Mouse (Mus musculus) left cerebral cortex, postnatal 25 days (tissue): ENCODE measurements at regions not wholly inside any gene's neighbourhood (a gene's known extent, or its start where the extent isn't known, plus 50 kb on each side); places are given as distances from the start of the nearest gene placed in this dataset.

ENCODE experiments used
- DNase-seq, 2 experiments: peaks; one replicate each; pipeline ENCODE4 v3.0.0; 2022; ENCODE audit warnings: low spot score in 2 of 2, mixed read lengths in 1 of 2
- intact Hi-C: fragments of 180-260 bp; cut with DNase I; formaldehyde crosslinking; loops from one replicate; pipeline ENCODE4 v1.15.1; 2025

DNA sequence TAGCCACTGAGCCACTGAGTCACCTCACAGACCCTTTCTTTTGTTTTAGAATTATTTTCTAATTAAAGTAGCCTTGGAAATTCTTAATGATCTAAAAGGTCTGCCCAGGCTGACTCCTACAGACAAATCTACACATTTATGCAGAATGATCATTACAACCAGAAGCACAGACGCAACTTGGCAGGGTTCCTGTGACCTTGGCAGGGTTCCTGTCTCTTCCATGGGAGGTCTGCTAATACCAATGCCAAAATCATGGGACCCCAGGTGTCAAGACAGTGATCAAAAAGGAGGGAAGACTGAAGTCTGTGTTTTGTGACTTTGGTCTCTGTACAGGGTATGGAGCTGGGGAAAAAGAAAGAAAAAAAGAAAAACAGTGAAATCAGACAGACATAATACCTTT is 168.7 kb upstream of the Veph1 start:
- no peak for DNase-seq
- intact Hi-C loops = no loop called here

DNA sequence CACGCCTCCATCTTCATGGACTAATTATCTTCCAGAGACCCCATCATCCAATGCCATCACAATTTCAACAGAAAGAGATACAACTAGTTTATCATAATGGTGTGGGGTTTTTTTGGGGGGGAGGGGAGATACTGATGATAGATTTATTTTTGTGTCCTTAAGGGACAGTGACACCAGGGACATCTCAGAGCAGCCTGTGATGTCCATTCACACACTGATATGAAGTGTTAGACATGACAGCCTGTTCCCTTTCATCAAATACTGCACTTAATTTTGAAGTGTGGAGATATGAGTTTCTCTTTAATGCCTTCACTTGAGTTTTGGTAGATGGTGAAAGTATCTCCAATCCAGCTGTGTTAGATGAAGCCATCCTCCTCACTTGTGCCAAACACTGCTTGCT is 165.7 kb upstream of the Veph1 start:
- no peak for DNase-seq
- intact Hi-C loops = no loop called here

DNA sequence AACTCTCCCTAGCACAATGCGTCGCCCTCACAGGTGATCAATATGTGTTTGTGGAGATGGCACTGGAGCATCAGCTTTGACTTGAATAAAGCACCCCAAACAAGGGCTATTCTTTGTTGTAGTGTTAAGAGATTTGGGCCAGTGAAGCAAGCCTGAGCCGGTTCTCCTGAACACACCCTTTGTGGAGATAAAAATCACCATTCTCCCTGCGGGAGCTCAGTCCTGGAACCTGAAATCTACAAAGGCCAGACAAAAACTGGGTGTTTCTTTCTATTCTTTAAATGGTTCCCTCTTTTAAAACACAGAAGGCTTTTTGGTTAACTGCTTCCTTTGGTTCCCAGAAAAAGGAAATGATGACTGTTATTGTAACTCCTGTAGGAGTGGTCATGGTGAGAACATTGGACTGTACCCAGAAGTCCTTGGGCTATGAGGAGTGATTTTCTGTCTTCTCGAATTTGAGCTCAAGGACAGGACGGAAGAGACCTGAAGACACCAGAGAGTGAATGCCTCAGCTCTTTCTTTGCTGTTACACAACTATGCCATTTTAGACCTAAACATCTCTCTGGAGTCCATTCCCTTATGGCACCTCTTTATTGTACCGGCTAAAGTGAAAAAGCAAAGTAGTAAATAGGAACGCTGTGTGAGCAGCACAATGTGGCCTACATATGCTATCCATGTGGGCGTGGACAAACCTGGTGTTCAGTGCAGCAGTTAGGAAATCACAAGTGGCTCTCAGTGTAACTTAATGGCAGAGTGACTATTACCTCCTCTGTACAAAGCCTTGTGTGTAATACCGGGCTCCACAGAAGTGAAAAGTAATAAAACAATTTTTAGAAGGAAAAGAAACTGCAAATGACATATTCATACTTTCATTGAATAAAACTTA is 149.9 kb upstream of the Veph1 start:
- intact Hi-C loops = no loop called here

DNA sequence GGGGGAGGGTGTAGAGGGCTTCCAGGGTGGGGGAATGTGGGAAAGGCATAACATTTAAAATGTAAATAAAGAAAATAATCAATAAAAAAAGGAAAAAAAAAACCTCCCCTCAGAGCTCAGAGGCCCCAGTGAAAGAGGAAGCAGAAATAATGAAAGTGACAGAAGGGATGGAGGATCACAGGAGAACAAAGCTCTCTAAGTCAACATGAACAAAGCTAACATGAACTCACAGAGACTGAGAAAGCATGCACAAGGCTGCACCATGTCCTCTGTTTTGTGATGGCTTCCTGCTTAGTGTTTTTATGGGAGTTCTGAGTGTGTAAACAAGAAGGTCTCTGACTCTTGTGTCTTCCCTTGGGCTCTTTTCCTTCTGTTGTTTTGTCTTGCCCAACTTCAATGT is 136.6 kb upstream of the Veph1 start:
- intact Hi-C loops = no loop called here
- DNase-seq = no peak

More for the DNA sequence above, 149.9 kb upstream of the Veph1 start:
- peak in 1 of 2 experiments; percentile 35 for DNase-seq

DNA sequence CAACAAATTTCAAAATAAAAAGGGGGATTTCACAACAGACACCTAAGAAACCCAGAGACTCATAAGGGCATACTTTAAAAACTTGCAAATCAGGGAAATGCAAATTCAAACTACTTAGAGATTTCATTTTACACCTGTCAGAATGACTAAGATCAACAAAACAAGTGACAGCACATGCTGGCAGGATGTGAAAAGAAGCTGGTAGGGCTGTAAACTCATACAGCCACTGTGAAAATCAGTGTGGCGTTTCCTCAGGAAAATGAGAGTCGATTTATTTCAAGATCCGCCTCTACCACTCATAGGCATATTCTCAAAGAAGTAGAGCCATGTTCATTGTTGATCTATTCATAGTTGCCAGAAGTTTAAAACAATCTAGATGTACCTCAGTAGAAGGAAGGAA is 133.6 kb upstream of the Veph1 start:
- intact Hi-C loops = no loop called here
- DNase-seq = no peak

DNA sequence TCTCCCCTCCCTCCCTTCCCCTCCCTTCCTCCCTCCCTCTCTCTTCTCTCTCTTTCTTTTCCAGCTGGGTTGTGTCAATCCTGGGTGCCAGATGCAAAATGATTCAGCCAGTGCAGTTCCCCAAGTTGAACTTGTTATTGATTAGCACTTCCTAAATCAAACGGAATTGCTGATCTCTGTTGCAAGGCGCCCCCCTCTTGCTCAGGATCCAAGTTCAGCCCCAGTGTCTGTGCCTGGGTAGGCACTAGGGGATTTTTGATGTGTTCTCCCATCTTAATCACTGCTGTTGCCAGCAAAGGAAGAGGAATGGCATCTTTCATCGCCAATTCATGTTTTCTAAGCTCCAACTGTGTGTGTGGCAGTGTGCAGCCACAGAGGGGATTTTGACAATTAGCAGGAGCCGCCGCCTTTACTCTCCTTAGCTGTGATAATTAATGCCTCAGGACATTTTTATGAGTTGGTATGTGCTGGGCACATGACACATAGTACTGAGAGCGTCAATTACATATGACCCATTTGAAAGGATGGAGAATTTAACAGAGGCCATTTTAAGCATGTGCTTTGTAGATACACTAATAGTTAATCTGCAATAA is 125.9 kb upstream of the Veph1 start:
- intact Hi-C loops = no loop called here

DNA sequence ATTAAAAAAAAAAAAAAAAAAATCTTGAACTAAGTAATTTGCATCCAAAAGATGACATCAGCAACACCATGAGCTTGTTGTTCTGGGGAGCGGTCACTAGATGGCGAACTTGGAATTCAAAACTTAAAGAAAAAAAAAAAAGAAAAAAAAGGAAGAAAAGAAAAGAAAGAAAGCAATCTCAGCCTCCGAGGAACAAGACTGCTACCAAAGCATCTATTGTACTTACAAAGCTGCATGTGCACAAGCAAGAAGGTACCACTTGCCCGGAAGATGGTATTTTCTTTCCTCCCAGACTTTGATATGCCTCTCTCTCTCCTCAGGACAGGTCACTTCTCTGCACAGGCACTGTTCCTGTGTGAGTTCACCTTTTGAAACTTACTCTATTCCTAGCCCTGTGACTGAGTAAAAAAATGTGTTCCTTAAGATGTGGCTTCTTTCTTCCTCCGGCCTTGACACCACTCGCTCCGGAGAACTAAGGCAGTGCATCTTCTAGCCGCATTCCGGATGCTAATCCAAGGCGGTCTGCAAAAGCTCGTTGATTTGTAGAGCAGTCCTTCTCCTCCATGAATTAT is 114.2 kb upstream of the Veph1 start:
- intact Hi-C loops = loop anchor here (2.0 to 5.0 kb wide), 3 partner anchors 572 to 934 kb away; partner anchors contain the start of genes Rsrc1 and Shox2
- DNase-seq = peak; percentile 27 to 56

More for the DNA sequence above, 125.9 kb upstream of the Veph1 start:
- no peak for DNase-seq

DNA sequence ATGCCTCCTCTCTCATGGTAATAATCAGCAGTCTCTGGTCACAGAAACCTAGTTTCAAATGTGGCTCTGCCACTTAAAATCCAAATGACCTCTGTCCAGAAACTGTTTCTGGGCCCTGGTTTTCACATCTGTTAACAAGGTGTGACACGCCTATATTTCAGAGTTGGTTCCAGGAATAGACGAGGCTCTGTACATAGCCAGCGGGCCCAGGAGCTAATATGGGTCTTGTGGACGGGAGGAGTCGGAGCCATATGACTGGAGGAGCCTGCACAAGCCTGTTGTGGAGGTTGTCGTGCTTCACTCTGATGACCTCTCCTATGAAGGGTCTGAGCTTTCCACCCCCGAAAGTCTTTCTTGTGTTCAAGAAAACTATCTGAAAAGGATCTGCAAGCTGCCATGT is 112.2 kb upstream of the Veph1 start:
- no peak for DNase-seq
- intact Hi-C loops = no loop called here

DNA sequence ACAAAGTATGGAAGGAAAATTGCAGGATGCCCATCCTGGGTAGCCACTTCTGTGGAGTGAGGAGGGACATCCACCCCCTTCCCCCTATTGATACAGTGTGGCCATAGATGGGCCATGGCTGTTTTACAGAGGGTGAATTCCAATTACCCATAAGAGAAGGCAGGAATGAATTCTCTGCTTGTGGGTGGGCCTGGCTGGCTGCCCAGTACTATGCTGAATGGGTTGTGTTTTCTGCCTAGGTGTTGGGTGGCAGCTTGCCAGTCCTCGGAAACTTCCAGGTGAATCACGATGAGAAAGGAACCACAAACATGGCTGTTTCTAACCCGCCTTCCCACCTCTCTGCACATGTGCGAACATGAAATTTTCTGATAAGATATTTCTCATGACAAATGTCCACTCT is 109.0 kb upstream of the Veph1 start:
- intact Hi-C loops = no loop called here
- no peak for DNase-seq

DNA sequence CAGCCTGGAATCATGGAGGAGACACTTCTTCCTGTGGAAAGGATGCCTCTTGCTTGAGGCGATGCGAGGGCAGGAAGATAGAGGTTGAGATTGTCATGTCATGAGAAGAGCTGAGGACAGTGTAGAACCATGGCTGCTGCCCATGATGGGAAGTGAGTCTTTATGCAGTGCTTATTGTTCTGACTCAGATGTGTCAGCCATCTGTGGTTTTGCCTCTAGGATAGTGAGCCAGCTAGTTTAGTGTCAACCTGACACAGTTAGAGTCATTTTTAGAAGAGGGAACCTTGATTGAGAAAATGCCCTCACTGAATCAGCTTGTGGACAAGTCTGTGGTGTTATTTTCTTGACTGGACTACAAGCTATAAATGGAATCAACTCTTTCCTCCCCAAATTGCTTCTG is 107.1 kb upstream of the Veph1 start:
- DNase-seq = peak in 1 of 2 experiments; percentile 33
- intact Hi-C loops = no loop called here

DNA sequence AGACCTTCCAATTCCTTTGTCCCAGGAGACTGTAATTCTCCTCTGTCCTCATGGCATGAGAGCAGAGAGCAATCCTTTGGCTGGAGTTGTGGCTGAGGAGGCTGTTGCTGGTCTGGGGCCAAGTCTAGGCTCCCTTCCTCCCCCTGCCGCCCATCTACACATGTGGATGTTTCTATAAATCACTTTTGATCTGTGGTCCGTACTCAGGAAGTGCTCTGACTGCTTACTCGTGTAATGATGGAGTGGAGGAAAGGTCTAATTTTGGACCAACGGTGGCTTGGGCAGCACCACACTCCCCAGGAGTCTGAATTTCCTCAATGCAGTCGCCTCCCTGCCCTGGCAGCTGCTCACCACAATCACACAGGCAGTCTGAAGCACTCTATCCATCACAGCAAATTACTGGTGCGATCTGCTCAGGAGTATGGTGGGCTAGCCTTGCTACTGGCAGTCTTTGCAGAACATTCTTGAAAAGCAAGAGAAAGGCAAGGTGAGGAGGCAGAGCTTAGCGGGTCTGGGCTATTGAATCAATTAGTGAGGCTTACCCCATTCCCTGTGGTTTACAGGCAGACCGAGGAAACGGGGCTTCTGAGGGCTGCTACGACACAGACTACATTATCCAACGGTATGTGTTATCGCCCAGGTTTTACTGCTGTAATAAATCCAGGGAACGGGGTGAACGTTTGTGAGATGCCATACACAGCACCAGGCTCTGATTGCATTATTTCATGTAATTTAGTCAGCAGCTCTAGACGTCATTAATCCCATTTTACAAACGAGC is 104.3 kb upstream of the Veph1 start:
- no peak for DNase-seq
- intact Hi-C loops = no loop called here

DNA sequence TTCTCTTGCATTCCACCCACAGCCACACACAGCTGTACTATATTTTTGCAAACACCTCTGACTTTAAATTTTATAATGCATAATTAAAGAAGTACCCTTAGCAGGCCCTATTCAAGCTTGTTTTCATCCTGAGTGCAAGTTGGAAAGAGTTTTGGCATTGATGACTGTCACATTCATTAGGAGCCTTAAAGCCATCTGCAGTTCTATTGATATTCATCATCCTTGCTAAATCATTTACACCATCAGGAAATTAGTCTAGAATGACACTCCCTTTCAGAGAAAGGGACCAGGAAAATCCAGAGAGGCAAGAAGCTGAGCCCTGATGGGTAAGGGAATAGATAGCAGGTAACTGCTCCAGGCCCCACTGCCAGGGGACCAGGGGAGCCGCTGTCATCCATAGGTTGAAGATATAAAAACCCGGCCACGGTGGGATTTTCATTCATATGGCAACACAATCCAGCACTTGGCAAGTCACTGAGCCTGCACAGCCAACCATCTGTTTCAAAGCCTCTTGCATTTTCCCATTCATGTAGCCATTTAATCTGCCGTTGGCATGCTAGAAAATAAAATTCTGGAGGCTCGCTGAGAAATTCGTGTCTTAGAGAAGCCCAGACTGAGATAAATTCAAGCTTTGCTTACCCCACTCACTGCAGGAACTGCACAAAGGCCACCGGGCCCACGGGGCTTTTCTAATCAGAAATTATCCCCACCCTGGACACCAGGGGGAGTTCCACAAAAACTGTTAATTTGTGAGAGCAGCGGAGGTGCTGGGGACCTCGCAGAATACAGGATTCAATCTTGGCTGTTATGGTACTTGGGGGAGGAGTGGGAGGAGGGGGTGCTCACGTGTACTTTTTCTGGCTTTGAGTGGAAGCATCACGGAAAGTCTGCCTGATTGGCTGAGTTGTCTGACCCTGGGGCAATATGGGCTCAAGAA is 101.8 kb upstream of the Veph1 start:
- DNase-seq = peak; percentile 23 to 58

DNA sequence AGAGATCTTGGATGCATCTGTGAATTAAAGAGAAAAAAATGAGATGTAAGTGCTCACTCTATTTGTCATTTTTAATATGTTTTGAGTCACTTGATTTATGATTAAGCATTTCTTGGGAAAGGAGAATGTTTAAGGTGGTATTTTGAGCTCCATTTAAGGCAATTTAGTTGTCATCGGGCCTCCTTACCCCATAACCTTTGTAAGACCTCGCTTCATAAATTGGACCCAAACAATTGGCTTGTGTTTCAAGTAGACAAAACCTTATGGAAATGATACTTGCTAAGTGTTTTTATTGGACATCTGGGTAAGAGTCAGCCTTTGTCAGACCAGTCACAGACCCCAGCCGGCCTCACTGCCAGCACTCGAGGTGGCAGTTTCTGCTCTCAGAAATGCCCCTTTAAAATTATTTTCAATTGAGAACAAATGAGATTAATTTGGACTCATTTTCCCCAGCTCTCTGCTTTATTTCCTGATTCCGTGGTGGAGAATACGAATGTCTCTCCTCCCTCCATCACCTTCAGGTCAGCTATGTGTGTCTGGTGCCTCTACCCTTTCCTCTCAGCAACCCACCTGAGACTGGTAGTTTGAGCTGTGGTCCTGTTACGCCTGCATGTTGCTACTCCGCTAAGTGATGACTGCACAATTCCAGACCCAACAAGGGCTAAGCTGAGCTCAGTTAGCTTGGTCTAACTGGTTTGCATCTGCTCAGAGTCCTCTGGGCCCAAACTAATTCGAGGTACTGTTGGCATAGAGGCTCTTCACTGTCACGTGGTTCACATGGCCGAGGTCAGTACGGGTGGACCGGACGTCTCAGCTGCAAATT is 78.7 kb upstream of the Veph1 start:
- intact Hi-C loops = no loop called here
- no peak for DNase-seq

More for the DNA sequence above, 101.8 kb upstream of the Veph1 start:
- intact Hi-C loops = no loop called here

DNA sequence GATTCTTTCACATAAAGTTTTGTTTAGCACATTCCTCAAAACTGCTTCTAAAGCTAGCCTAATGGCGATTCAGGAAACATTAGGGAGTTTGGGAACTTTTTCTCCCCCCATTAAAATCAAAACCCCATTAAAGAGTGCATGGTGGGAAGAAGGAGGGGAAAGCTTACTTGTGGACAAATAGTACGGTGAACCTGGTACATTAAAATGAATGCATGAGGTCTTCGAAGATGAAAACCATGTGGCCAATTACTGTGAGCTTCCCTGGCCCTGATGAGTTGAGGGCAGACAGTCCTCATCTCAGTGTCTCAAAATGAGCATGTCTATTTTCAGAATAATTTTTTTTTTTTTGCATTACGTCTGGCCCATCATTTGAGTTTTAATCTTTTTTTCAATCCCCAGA is 78.0 kb upstream of the Veph1 start:
- intact Hi-C loops = no loop called here

DNA sequence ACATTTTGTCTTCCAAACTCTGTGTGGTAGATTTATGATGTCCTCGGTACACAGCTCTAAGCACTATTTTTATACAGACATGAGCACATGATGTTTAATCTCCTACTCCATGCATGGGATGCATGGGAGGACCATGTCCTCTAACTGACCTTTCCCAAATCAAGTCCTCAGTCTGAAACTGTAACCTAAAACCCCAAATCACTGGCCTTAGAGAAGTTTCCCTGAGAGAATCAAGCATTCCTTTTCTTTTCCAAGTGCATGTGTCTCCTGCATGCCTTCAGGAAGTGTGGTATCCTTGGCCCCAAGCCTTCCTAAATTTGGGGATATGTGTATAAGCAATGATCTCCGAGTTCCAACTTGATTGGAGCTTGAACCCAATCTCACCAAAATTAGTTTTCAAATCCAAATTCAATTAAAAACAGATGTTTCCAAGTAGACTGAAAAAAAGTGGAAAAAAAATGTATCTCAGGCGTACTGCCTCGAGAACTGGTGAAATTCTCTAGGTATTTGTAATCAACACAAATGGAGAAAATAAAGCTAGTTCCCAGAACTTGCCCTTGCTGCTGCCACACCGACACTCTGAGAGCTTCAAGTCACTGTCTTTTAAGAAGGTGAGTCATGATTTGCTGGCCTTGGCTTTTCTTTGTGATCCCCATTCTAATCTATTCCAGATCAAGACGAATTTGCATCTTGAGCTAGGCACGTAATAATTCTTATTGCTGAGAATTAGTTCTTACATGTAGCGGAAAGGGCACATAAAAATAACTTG is 77.4 kb upstream of the Veph1 start:
- intact Hi-C loops = no loop called here
- DNase-seq = no peak

More for the DNA sequence above, 78.0 kb upstream of the Veph1 start:
- no peak for DNase-seq
